Mouse (Mus musculus): ENCODE data around the gene Acod1. TPM values are rescaled to one million over a fixed set of nuclear protein-coding genes. Genes with fewer than 3 reads are reported as not detected.

Acod1 gene
- polyA plus RNA-seq, 1 experiment from 2014 or later: not detected

GRCm38 (mm10) chr14:103077272-103078005 is 30.7 kb downstream of the Acod1 start:
- ATAC-seq (ENCODE audit: low read depth): no peak
- Histone ChIP-seq H3K27ac (replicated peaks) (no peak overlapping the region), H3K4me1 (replicated peaks) (peaks cover 4% of the 10 kb centered on the region; the same call in 1 of the 2 replicates), H3K4me3 (no peak overlapping the region), H3K36me3 (peaks cover 43% of the 10 kb centered on the region), H3K4me2 (no peak overlapping the region), H3K9me3 (no peaks in the 10 kb centered on the region), H3K27me3 (no peaks in the 10 kb centered on the region), H3K9ac (no peak overlapping the region)
- 93% methylated on average over 9 of the region's 9 CpGs for WGBS

DNA sequence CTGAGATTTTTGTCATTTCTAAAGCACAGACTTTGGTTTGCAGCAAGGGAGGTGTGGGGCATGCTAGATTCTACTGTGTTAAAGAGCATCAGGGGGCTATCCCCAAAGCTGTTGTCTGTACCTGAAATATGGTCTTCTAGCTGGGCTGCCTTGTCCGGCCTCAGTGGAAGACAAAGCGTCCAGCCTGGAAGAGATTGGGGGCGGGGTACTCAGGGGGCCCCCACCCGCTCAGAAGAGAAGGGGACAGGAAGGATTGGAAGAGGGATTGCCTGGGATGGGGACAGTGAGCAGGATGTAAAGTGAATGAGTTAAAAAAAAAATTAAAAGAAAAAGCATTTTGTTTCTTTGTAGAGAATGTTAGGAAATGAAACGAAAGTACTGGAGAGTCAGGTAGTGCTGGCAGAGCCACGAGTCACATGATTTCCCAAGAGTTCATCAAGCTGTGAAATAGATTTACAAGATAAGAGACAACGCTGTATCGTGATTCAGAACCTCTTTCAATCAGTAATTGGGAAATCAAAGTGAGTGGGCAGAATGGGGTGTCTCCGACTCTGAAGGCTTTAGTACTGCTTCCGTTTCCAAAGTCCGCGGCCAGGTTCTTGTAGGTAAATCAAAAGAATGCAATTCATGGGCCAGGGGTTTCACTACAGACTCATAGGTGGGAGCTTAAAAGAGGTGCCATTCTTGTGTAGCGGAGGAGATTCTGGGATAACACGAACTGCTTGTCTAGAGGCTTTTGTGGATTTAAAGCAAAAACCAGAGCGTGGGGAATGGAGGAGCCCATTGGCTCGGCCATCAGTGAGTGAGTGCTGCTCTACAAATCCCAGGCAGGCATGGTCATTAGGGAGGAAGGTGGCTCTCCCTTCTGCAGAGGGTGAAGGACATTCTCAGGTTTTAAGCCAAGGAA is 31.5 kb downstream of the Acod1 start:
- no peaks in the 10 kb centered on the region for H3K9me3 ChIP-seq
- H3K4me1 ChIP-seq (replicated peaks): peaks cover 4% of the 10 kb centered on the region; the same call in 1 of the 2 replicates
- 88% methylated on average over 16 of the region's 16 CpGs for WGBS
- H3K4me3 ChIP-seq: no peak overlapping the region
- peaks cover 43% of the 10 kb centered on the region for H3K36me3 ChIP-seq
- H3K4me2 ChIP-seq: no peak overlapping the region
- H3K27me3 ChIP-seq: no peaks in the 10 kb centered on the region
- no peak overlapping the region for H3K27ac ChIP-seq (replicated peaks)
- H3K9ac ChIP-seq: no peak overlapping the region
- no peak for ATAC-seq (ENCODE audit: low read depth)

GRCm38 (mm10) chr14:103079209-103079977 is 32.6 kb downstream of the Acod1 start:
- peaks cover 45% of the 10 kb centered on the region for H3K36me3 ChIP-seq
- 75% methylated on average over 9 of the region's 9 CpGs for WGBS
- H3K9me3 ChIP-seq: no peaks in the 10 kb centered on the region
- no peak overlapping the region for H3K4me3 ChIP-seq
- no peak overlapping the region for H3K27ac ChIP-seq (replicated peaks)
- H3K4me1 ChIP-seq (replicated peaks): peaks cover 4% of the 10 kb centered on the region; the same call in 1 of the 2 replicates
- no peak overlapping the region for H3K9ac ChIP-seq
- no peaks in the 10 kb centered on the region for H3K27me3 ChIP-seq
- peak; percentile 36; the same call in 1 of the 2 replicates for ATAC-seq (ENCODE audit: low read depth)
- no peak overlapping the region for H3K4me2 ChIP-seq

DNA sequence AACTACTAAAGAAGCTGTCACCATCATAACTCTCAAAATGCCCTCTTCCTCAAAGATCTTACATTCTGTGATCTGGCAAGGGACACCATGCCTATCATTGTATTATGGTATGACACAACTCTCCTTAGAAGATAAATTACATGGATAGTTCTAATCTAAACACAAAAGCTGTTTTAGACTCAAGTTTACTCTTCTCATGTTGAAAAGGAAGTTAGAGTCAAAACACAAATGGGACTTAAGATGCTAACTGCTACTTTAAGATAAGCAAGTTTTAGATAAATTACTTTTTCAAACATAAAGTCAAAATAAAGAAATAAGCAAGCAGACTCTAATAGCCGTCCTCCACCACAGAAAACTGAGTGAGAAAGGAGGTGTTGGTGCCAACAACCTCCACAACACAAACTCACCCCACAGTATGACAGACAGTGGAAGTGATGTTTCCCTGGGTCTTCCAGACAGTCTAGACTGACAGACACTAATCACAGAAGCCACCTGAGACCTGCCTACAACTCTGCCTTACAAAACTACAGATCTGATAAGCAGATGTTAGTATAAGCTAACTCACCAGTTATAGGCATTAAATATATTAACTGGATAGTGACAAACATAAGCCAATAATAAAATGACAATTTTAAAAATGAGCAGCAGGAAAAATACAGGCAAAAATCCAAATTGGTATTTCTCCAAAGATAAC is 39.2 kb downstream of the Acod1 start:
- WGBS: 76% methylated on average over 1 of the region's 1 CpGs
- H3K4me3 ChIP-seq: no peak overlapping the region
- H3K36me3 ChIP-seq: peaks cover 63% of the 10 kb centered on the region
- H3K27ac ChIP-seq (replicated peaks): no peak overlapping the region
- H3K9me3 ChIP-seq: no peaks in the 10 kb centered on the region
- no peak overlapping the region for H3K9ac ChIP-seq
- no peaks in the 10 kb centered on the region for H3K4me1 ChIP-seq (replicated peaks)
- no peak overlapping the region for H3K4me2 ChIP-seq
- ATAC-seq (ENCODE audit: low read depth): no peak
- no peaks in the 10 kb centered on the region for H3K27me3 ChIP-seq

DNA sequence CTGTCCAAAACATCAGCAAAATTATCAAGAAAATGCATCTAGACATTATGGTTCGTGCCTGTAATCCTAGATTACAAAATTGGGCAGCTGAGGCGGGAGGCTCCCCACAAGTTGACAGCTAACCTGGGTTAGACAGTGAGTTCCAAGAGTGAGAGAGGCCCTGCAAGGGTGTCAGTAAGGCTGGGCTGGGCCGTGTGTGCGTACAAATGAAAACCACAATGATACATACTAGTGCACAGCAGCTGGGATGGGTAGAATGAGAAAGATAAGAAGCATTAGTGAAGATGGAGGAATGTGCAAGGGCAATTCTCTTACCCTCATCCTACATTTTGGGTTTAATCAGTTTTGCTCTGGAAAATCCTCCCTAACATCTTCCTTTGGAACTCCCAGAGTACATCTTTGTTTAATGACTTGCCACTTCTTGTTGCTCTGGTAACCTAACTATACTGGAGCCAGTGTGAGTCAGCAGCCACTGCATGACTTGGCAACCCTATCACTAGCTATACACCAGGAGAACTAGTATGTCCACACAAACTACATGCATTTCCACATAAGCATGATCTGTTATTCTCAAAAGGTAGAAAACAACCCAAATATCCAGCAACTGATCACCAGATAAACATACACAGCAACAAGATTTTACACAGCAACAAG is 40.0 kb downstream of the Acod1 start:
- H3K27ac ChIP-seq (replicated peaks): no peak overlapping the region
- 93% methylated on average over 4 of the region's 4 CpGs for WGBS
- no peaks in the 10 kb centered on the region for H3K27me3 ChIP-seq
- H3K9ac ChIP-seq: no peak overlapping the region
- no peak overlapping the region for H3K4me2 ChIP-seq
- no peak for ATAC-seq (ENCODE audit: low read depth)
- no peak overlapping the region for H3K4me3 ChIP-seq
- no peaks in the 10 kb centered on the region for H3K9me3 ChIP-seq
- H3K4me1 ChIP-seq (replicated peaks): no peaks in the 10 kb centered on the region
- peaks cover 71% of the 10 kb centered on the region for H3K36me3 ChIP-seq

GRCm38 (mm10) chr14:103087846-103088245 is 41.1 kb downstream of the Acod1 start:
- Histone ChIP-seq H3K9me3 (no peaks in the 10 kb centered on the region), H3K36me3 (peaks cover 70% of the 10 kb centered on the region), H3K4me3 (no peak overlapping the region), H3K4me1 (replicated peaks) (no peaks in the 10 kb centered on the region), H3K27ac (replicated peaks) (no peak overlapping the region), H3K9ac (no peak overlapping the region), H3K27me3 (no peaks in the 10 kb centered on the region), H3K4me2 (no peak overlapping the region)
- 93% methylated on average over 5 of the region's 5 CpGs for WGBS
- no peak for ATAC-seq (ENCODE audit: low read depth)

DNA sequence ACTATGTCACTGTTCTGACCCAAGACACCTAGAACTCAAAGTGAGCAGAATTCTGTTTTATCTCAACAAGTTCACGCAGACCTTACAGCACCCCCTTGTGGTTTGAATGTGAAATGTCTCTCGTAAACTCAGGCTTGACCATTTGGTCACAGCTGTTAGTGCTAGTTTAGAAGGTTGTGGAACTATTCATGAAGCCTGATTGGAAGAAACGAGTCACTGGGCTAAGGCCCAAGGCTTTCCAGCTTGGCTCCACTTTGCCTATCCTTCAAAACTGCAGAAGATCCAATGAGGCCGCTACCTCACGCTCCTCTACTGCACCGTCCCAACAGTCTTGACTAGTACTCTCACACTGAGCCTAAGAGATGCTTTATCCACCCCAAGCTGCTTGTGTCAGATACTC is 41.8 kb downstream of the Acod1 start:
- 0 out of 2 replicates have a peak, but pooled peaks have one; percentile 23 for ATAC-seq (ENCODE audit: low read depth)
- Histone ChIP-seq H3K27me3 (no peaks in the 10 kb centered on the region), H3K9me3 (no peaks in the 10 kb centered on the region), H3K36me3 (peaks cover 65% of the 10 kb centered on the region), H3K4me2 (no peak overlapping the region), H3K4me3 (no peak overlapping the region), H3K27ac (replicated peaks) (no peak overlapping the region), H3K9ac (no peak overlapping the region), H3K4me1 (replicated peaks) (peaks cover 5% of the 10 kb centered on the region; the same call in 1 of the 2 replicates)
- WGBS: 72% methylated on average over 6 of the region's 6 CpGs

- H3K9me3 ChIP-seq: no peaks in the 10 kb centered on the region
- ATAC-seq (ENCODE audit: low read depth): no peak
- peaks cover 42% of the 10 kb centered on the region for H3K36me3 ChIP-seq
- no peak overlapping the region for H3K9ac ChIP-seq
- H3K4me2 ChIP-seq: no peak overlapping the region
- H3K27me3 ChIP-seq: no peaks in the 10 kb centered on the region
- H3K4me3 ChIP-seq: no peak overlapping the region
- WGBS: 53% methylated on average over 3 of the region's 3 CpGs
- no peak overlapping the region for H3K27ac ChIP-seq (replicated peaks)
- peaks cover 47% of the 10 kb centered on the region for H3K4me1 ChIP-seq (replicated peaks)
Observed at GRCm38 (mm10) chr14:103093236-103093635, 46.5 kb downstream of the Acod1 start.

DNA sequence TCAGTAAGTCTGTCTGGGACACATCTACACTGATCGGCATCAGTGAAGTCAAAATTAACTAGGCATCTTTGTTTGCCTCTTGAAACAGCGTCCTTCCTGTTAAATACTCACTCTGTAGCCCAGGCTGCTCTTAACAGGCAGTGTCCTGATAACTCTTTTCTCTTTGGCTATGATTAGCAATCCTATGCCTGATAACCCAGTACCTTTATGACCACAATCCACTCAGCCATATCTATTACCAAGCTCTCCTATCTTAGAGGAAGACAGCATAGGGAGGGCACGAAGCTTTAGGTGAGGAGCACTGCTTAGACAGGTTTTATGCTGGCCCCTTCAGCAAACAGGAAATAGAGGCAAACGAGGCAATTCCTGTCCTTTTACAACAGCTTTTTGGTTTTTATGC is 46.9 kb downstream of the Acod1 start:
- no peak for ATAC-seq (ENCODE audit: low read depth)
- Histone ChIP-seq H3K9me3 (no peaks in the 10 kb centered on the region), H3K27ac (replicated peaks) (no peak overlapping the region), H3K4me1 (replicated peaks) (peaks cover 47% of the 10 kb centered on the region), H3K9ac (no peak overlapping the region), H3K4me2 (no peak overlapping the region), H3K27me3 (no peaks in the 10 kb centered on the region), H3K4me3 (no peak overlapping the region), H3K36me3 (peaks cover 37% of the 10 kb centered on the region)
- 63% methylated on average over 4 of the region's 4 CpGs for WGBS

GRCm38 (mm10) chr14:103095036-103095435 is 48.3 kb downstream of the Acod1 start:
- 94% methylated on average over 8 of the region's 8 CpGs for WGBS
- H3K36me3 ChIP-seq: peaks cover 28% of the 10 kb centered on the region
- H3K4me2 ChIP-seq: no peak overlapping the region
- peaks cover 51% of the 10 kb centered on the region for H3K4me1 ChIP-seq (replicated peaks)
- no peak for ATAC-seq (ENCODE audit: low read depth)
- H3K9me3 ChIP-seq: no peaks in the 10 kb centered on the region
- no peak overlapping the region for H3K9ac ChIP-seq
- H3K4me3 ChIP-seq: no peak overlapping the region
- no peak overlapping the region for H3K27ac ChIP-seq (replicated peaks)
- H3K27me3 ChIP-seq: no peaks in the 10 kb centered on the region

DNA sequence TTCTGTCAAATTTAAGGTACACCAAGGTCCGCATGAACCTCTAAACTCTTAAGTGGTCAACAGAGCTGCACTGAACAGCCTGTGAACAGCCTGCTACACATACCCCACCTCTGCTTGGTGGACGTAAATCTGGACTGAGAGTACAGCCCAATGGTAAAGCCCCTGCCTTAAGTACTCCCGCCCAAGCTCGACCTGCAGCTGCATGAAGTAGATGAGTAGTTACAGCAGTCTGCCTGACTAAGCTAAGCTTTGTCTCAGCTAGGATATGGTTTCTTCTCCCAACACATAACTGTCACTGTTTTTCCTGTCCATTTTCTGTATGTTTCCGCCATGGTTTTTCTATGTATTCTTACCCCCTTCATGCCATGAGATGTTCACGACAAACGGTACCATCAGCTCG is 49.0 kb downstream of the Acod1 start:
- Histone ChIP-seq H3K4me1 (replicated peaks) (peaks cover 51% of the 10 kb centered on the region), H3K4me2 (no peak overlapping the region), H3K27me3 (no peaks in the 10 kb centered on the region), H3K27ac (replicated peaks) (no peak overlapping the region), H3K9ac (no peak overlapping the region), H3K36me3 (peaks cover 25% of the 10 kb centered on the region), H3K4me3 (no peak overlapping the region), H3K9me3 (no peaks in the 10 kb centered on the region)
- 86% methylated on average over 8 of the region's 8 CpGs for WGBS
- no peak for ATAC-seq (ENCODE audit: low read depth)
